ENCODE assay signal across 14 mouse cellular contexts in genomic region chr9:21353373-21353686, GRCm38 (mm10). TPM values are rescaled to one million over a fixed set of nuclear protein-coding genes. Genes with fewer than 3 reads are reported as not detected.
DNase-seq lines count a peak whose midpoint lies in the region; ATAC-seq and TF ChIP-seq lines count a peak whose summit lies in the region.
"Had no signal": no experiment of that assay in that cellular context is flagged by ENCODE, and none has a peak within 500 bp of the region (broad histone marks: within the 10 kb centered on the region; RNA-seq: fewer than 3 reads in every experiment).

No protein-coding gene starts in this region.

- peak overlapping the region; percentile 34 for H3K9ac ChIP-seq in heart, embryonic 13.5 days
- no peak overlapping the region; the same call in 1 of the 2 replicates for H3K9ac ChIP-seq in lung, embryonic 16.5 days (ENCODE audit: low read length)
- H3K9ac ChIP-seq in ES-E14 (ENCODE audit: insufficient read depth, low read depth, low read length, poor library complexity, severe bottlenecking): peak overlapping the region; percentile 66; the same call in 1 of the 2 replicates
- H3K9ac ChIP-seq in embryonic facial prominence, embryonic 14.5 days (ENCODE audit: low read depth, low read length): peak overlapping the region; percentile 35

- H3K4me3 ChIP-seq in heart, embryonic 13.5 days: no peak overlapping the region
- H3K4me3 ChIP-seq in lung, embryonic 16.5 days (ENCODE audit: low read length): no peak overlapping the region
- peak overlapping the region; percentile 29 to 34; a peak in 2 of 4 replicates for H3K4me3 ChIP-seq in ES-E14 (ENCODE audit: insufficient read depth in 1 of 2, low read depth in 1 of 2, low read length in 2 of 2, poor library complexity in 1 of 2, severe bottlenecking in 1 of 2)
- H3K4me3 ChIP-seq in embryonic facial prominence, embryonic 14.5 days (ENCODE audit: low read depth, low read length): no peak overlapping the region
- H3K4me3 ChIP-seq: left cerebral cortex, adult 2 months had no signal

- in situ Hi-C loops in ES-E14 (cut with MboI; ENCODE audit: low sequenced_read_pairs in 2 of 2, unreplicated experiment in 2 of 2): no loop called here

- no peaks in the 10 kb centered on the region for H3K27me3 ChIP-seq in heart, embryonic 13.5 days (replicated peaks)
- H3K27me3 ChIP-seq in lung, embryonic 16.5 days (ENCODE audit: control insufficient read depth, insufficient read depth, low read depth, low read length): no peaks in the 10 kb centered on the region
- no peaks in the 10 kb centered on the region for H3K27me3 ChIP-seq in embryonic facial prominence, embryonic 14.5 days (replicated peaks; ENCODE audit: control insufficient read depth, insufficient read depth, low read length)

- H3K27ac ChIP-seq in heart, embryonic 13.5 days (replicated peaks): peak overlapping the region; percentile 70; the same call in 1 of the 2 replicates
- peak overlapping the region; percentile 51 for H3K27ac ChIP-seq in lung, embryonic 16.5 days (ENCODE audit: low read length)
- H3K27ac ChIP-seq in ES-E14 (ENCODE audit: insufficient read depth, low read depth, low read length, poor library complexity, severe bottlenecking): peak overlapping the region; percentile 81; the same call in 1 of the 2 replicates
- H3K27ac ChIP-seq in embryonic facial prominence, embryonic 14.5 days (replicated peaks; ENCODE audit: low read depth, low read length): peak overlapping the region; percentile 83
- H3K27ac ChIP-seq: left cerebral cortex, adult 2 months had no signal

- no peak for ATAC-seq in heart, embryonic 13.5 days (ENCODE audit: extremely low read depth, insufficient number of reproducible peaks, low FRiP score, low TSS enrichment)
- ATAC-seq in lung, embryonic 16.5 days (ENCODE audit: low read depth): no peak
- no peak; the same call in 1 of the 2 replicates for ATAC-seq in embryonic facial prominence, embryonic 14.5 days (ENCODE audit: low read depth)
- ATAC-seq in monocyte, adult 5-6 weeks (replicated peaks; ENCODE audit: insufficient number of reproducible peaks, low FRiP score, low TSS enrichment, poor library complexity, severe bottlenecking): no peak
- ATAC-seq: activated CD4-positive, CD25-positive, alpha-beta regulatory T cell, adult 4 months; CD4-positive, CD25-positive, alpha-beta regulatory T cell, adult 4 months; inflammation-experienced regulatory T-cells, adult 6 months had no signal

- H3K36me3 ChIP-seq in heart, embryonic 13.5 days: peaks cover 75% of the 10 kb centered on the region
- peaks cover 37% of the 10 kb centered on the region for H3K36me3 ChIP-seq in lung, embryonic 16.5 days (ENCODE audit: control insufficient read depth, insufficient read depth, low read length)
- H3K36me3 ChIP-seq in ES-E14 (ENCODE audit: control insufficient read depth, insufficient read depth, low read length, poor library complexity, severe bottlenecking): peaks cover 27% of the 10 kb centered on the region
- H3K36me3 ChIP-seq in embryonic facial prominence, embryonic 14.5 days (ENCODE audit: control insufficient read depth, insufficient read depth, low read length): peaks cover 61% of the 10 kb centered on the region

- H3K4me1 ChIP-seq in heart, embryonic 13.5 days: peaks cover 15% of the 10 kb centered on the region
- peaks cover 7% of the 10 kb centered on the region for H3K4me1 ChIP-seq in lung, embryonic 16.5 days (replicated peaks; ENCODE audit: control insufficient read depth, insufficient read depth, low read length)
- H3K4me1 ChIP-seq in ES-E14 (ENCODE audit: control insufficient read depth in 2 of 2, insufficient read depth in 2 of 2, low read length in 2 of 2, poor library complexity in 1 of 2): peaks cover 0 to 18% of the 10 kb centered on the region in 2 experiments; a peak in 2 of 4 replicates
- peaks cover 11% of the 10 kb centered on the region for H3K4me1 ChIP-seq in embryonic facial prominence, embryonic 14.5 days (ENCODE audit: control insufficient read depth, insufficient read depth, low read length)

- WGBS in heart, embryonic 13.5 days: 68% methylated on average over 2 of the region's 2 CpGs
- WGBS in lung, embryonic 16.5 days: 61% methylated on average over 2 of the region's 2 CpGs
- WGBS in embryonic facial prominence, embryonic 14.5 days: 23% methylated on average over 2 of the region's 2 CpGs

- no peak overlapping the region for H3K4me2 ChIP-seq in heart, embryonic 13.5 days
- no peak overlapping the region for H3K4me2 ChIP-seq in lung, embryonic 16.5 days (ENCODE audit: low read depth, low read length)
- H3K4me2 ChIP-seq in embryonic facial prominence, embryonic 14.5 days (ENCODE audit: low read depth, low read length): 0 out of 2 replicates have a peak overlapping the region, but pooled peaks have one; percentile 25

- no peak for DNase-seq in heart, adult 9 months (ENCODE audit: low spot score in 2 of 2)
- no peak for DNase-seq in lung, postnatal 14 days
- no peak for DNase-seq in ES-E14 (ENCODE audit: low read depth, low spot score)
- peak; percentile 53 for DNase-seq in embryonic facial prominence, embryonic 14.5 days (ENCODE audit: low spot score)
- no peak for DNase-seq in frontal cortex, postnatal 25 days (ENCODE audit: low spot score in 2 of 2)
- DNase-seq: cerebellum, adult 2 months had no signal

- no peaks in the 10 kb centered on the region for H3K9me3 ChIP-seq in heart, embryonic 13.5 days
- no peaks in the 10 kb centered on the region for H3K9me3 ChIP-seq in lung, embryonic 16.5 days (ENCODE audit: control insufficient read depth, low read length)
- no peaks in the 10 kb centered on the region for H3K9me3 ChIP-seq in ES-E14 (ENCODE audit: control insufficient read depth, insufficient read depth, low read depth, low read length)
- H3K9me3 ChIP-seq in embryonic facial prominence, embryonic 14.5 days (ENCODE audit: control insufficient read depth, low read length): no peaks in the 10 kb centered on the region

TF ChIP-seq in ES-E14, 5 proteins besides CTCF, POLR2A, EP300 and RAD21:
- no peak for TF ChIP-seq ZC3H11A (IDR thresholded peaks at IDR 0.05; ENCODE audit: borderline replicate concordance, low read depth, low read length)

RNA-seq across cellular contexts. Expression of gene Ilf3, which starts 14.3 kb away (rescaled TPM):
- 115 and 120 TPM in 2 replicates for polyA plus RNA-seq in heart, embryonic 13.5 days (2015; fragmentation: Nextera tagmentation; extraction: Ambion mirVana)
- 160 and 168 TPM in 2 replicates for polyA plus RNA-seq in lung, embryonic 16.5 days (2015; fragmentation: Nextera tagmentation; extraction: Ambion mirVana)
- 159 and 200 TPM in 2 replicates for total RNA-seq in ES-E14 (2012; rRNA removed)
- polyA plus RNA-seq in embryonic facial prominence, embryonic 14.5 days (2014; fragmentation: Nextera tagmentation; extraction: Ambion mirVana): 139 and 177 TPM in 2 replicates
- 47.3 to 58.8 TPM (median 54.8 TPM) in 3 replicates for total RNA-seq in monocyte, adult 5-6 weeks (2017)

RNA-seq across cellular contexts. Expression of gene Slc44a2, which starts 32.8 kb away (rescaled TPM):
- polyA plus RNA-seq in heart, embryonic 13.5 days (2015; fragmentation: Nextera tagmentation; extraction: Ambion mirVana): 56.9 and 60.3 TPM in 2 replicates
- polyA plus RNA-seq in lung, embryonic 16.5 days (2015; fragmentation: Nextera tagmentation; extraction: Ambion mirVana): 178 and 186 TPM in 2 replicates
- total RNA-seq in ES-E14 (2012; rRNA removed): 46.0 and 73.1 TPM in 2 replicates
- polyA plus RNA-seq in embryonic facial prominence, embryonic 14.5 days (2014; fragmentation: Nextera tagmentation; extraction: Ambion mirVana): 111 and 132 TPM in 2 replicates
- 230 to 297 TPM (median 259 TPM) in 3 replicates for total RNA-seq in monocyte, adult 5-6 weeks (2017)

RNA-seq across cellular contexts. Expression of gene Ap1m2, which starts 41.2 kb away (rescaled TPM):
- 1.7 and 2.1 TPM in 2 replicates for polyA plus RNA-seq in heart, embryonic 13.5 days (2015; fragmentation: Nextera tagmentation; extraction: Ambion mirVana)
- 50.0 and 53.2 TPM in 2 replicates for polyA plus RNA-seq in lung, embryonic 16.5 days (2015; fragmentation: Nextera tagmentation; extraction: Ambion mirVana)
- 9.8 and 17.1 TPM in 2 replicates for total RNA-seq in ES-E14 (2012; rRNA removed)
- polyA plus RNA-seq in embryonic facial prominence, embryonic 14.5 days (2014; fragmentation: Nextera tagmentation; extraction: Ambion mirVana): 20.8 and 22.7 TPM in 2 replicates
- total RNA-seq in monocyte, adult 5-6 weeks (2017): 1.6 to 2.0 TPM (median 1.8 TPM) in 3 replicates
- total RNA-seq: heart, adult 8-10 months had no signal

RNA-seq across cellular contexts. Expression of gene Qtrt1, which starts 58.3 kb away (rescaled TPM):
- polyA plus RNA-seq in heart, embryonic 13.5 days (2015; fragmentation: Nextera tagmentation; extraction: Ambion mirVana): 27.6 and 28.6 TPM in 2 replicates
- polyA plus RNA-seq in lung, embryonic 16.5 days (2015; fragmentation: Nextera tagmentation; extraction: Ambion mirVana): 37.3 and 37.5 TPM in 2 replicates
- total RNA-seq in ES-E14 (2012; rRNA removed): 62.7 and 100 TPM in 2 replicates
- 36.9 and 49.4 TPM in 2 replicates for polyA plus RNA-seq in embryonic facial prominence, embryonic 14.5 days (2014; fragmentation: Nextera tagmentation; extraction: Ambion mirVana)
- total RNA-seq in monocyte, adult 5-6 weeks (2017): 7.2 to 12.8 TPM (median 7.3 TPM) in 3 replicates

Comparison
In these comparisons a context has a peak if more than half of its experiments do, and no peak if none do; other contexts are left out.
1. H3K4me3 ChIP-seq: peak in ES-E14 (2 of 2); none in heart, embryonic 13.5 days (single experiment), lung, embryonic 16.5 days (single experiment) and embryonic facial prominence, embryonic 14.5 days (single experiment).
2. Peak in every context shown above with its lines, with median percentiles within 50 percentile points of each other: H3K27ac ChIP-seq.